Mouse (Mus musculus) liver, embryonic 14.5 days (tissue): ENCODE results near the gene Ikzf2. TPM values are rescaled to one million over a fixed set of nuclear protein-coding genes. Genes with fewer than 3 reads are reported as not detected.

Source experiments
- ATAC-seq: fragments of 200-750 bp; cut with Nextera tagmentation; 2 replicates; pipeline ENCODE4 v1.8.0; 2017; ENCODE audit warnings: moderate number of reproducible peaks, mild to moderate bottlenecking, moderate library complexity; ENCODE audit not compliant: insufficient read depth
- DNase-seq, 3 experiments: peaks; one replicate each; pipeline ENCODE4 v3.0.0-alpha.2; 2012 to 2013; ENCODE audit warnings: low read depth in 3 of 3, low spot score in 3 of 3
- H3K27ac ChIP-seq: fragments of 300-500 bp; sonication (generic); 2 replicates; pipeline ENCODE4 v1.5.1; 2014; ENCODE audit warnings: moderate library complexity, mild to moderate bottlenecking, control low read depth, inconsistent platforms
- H3K27me3 ChIP-seq: fragments of 300-500 bp; sonication (generic); 2 replicates; pipeline ENCODE4 v1.6.1; 2014; ENCODE audit warnings: mild to moderate bottlenecking, low read length, moderate library complexity; ENCODE audit not compliant: control insufficient read depth, insufficient read depth
- H3K36me3 ChIP-seq: fragments of 300-500 bp; sonication (generic); replicated peaks from 2 replicates; pipeline ENCODE4 v1.6.1; 2014; ENCODE audit warnings: low read depth; ENCODE audit not compliant: control insufficient read depth, insufficient read depth
- H3K4me1 ChIP-seq, 2 experiments: fragments of 200-500 bp in 1 of 2; fragments of 300-500 bp in 1 of 2; sonication (generic) in 1 of 2; replicated peaks; 2 replicates each; pipeline ENCODE4 v1.6.1; 2012 to 2014; ENCODE audit warnings: antibody characterized with exemption in 1 of 2, inconsistent platforms in 1 of 2, low read length in 1 of 2; ENCODE audit not compliant: control insufficient read depth in 2 of 2, insufficient read depth in 2 of 2
- H3K4me2 ChIP-seq: fragments of 300-500 bp; sonication (generic); 2 replicates; pipeline ENCODE4 v1.6.1; 2014; ENCODE audit warnings: low read depth, mild to moderate bottlenecking, control low read depth, moderate library complexity
- H3K4me3 ChIP-seq, 2 experiments: fragments of 200-500 bp in 1 of 2; fragments of 300-500 bp in 1 of 2; sonication (generic) in 1 of 2; 2 replicates each; pipeline ENCODE4 v1.5.1; 2012 to 2014; ENCODE audit warnings: low read depth in 2 of 2, low read length in 2 of 2, mild to moderate bottlenecking in 2 of 2, control low read depth in 1 of 2, inconsistent platforms in 1 of 2, moderate library complexity in 1 of 2; ENCODE audit not compliant: insufficient read depth in 1 of 2
- H3K9ac ChIP-seq: fragments of 300-500 bp; sonication (generic); replicated peaks from 2 replicates; pipeline ENCODE4 v1.6.1; 2014; ENCODE audit warnings: mild to moderate bottlenecking, control low read depth, moderate library complexity
- H3K9me3 ChIP-seq: fragments of 300-500 bp; sonication (generic); 2 replicates; pipeline ENCODE4 v1.6.1; 2016; ENCODE audit warnings: low read length, mixed read lengths; ENCODE audit not compliant: control insufficient read depth
- CTCF ChIP-seq: IDR thresholded peaks from 2 replicates; pipeline ENCODE4 v1.5.1; 2016; ENCODE audit warnings: antibody characterized with exemption, low read depth, control low read depth
- EP300 ChIP-seq: IDR thresholded peaks from 2 replicates; pipeline ENCODE4 v1.6.1; 2016; ENCODE audit warnings: antibody characterized with exemption, low read depth
- WGBS: fragments of 180-500 bp; shearing (Covaris S2); extraction: QIAGEN DNeasy Blood & Tissue Kit; methylation state at CpG from one replicate; pipeline ENCODE4 v1.1.7; 2014; ENCODE audit not compliant: insufficient replicate concordance; 5-methylcytosine and 5-hydroxymethylcytosine counted together
- polyA plus RNA-seq, 2 experiments: library from polyadenylated mRNA; depleted of rRNA in 1 of 2; stranded (reverse) in 1 of 2; unstranded in 1 of 2; fragments of >200 nt; fragmentation: Nextera tagmentation in 1 of 2; extraction: Ambion mirVana in 1 of 2; gene quantifications; 2 replicates each; pipeline versions ENCODE4 v1.2.1 to v1.2.3; 2012 to 2014

Ikzf2 gene
- polyA plus RNA-seq, 2 experiments: 0.19 to 0.30 TPM

GRCm38 (mm10) chr1:69513595-69514250 lies 173.3 kb downstream of the Ikzf2 start:
- DNase-seq: peak; percentile 33 to 51 (median 41)
- Histone ChIP-seq H3K27me3 (no peaks in the 10 kb centered on the region), H3K4me2 (peak overlapping the region; percentile 43), H3K4me3 (no peak overlapping the region), H3K9ac (no peak overlapping the region), H3K27ac (no peak overlapping the region; the same call in 1 of the 2 replicates), H3K9me3 (no peaks in the 10 kb centered on the region), H3K4me1 (peaks cover 38% of the 10 kb centered on the region in 2 experiments), H3K36me3 (no peaks in the 10 kb centered on the region)
- ATAC-seq: peak; percentile 76
- no peak for TF ChIP-seq CTCF
- TF ChIP-seq EP300: peak; percentile 65
- WGBS: 2% methylated on average over 5 of the region's 5 CpGs

- H3K27me3 ChIP-seq: no peaks in the 10 kb centered on the region
- H3K9ac ChIP-seq: no peak overlapping the region
- H3K36me3 ChIP-seq: no peaks in the 10 kb centered on the region
- no peak overlapping the region for H3K4me2 ChIP-seq
- 56% methylated on average over 3 of the region's 3 CpGs for WGBS
- H3K4me1 ChIP-seq: peaks cover 13 to 19% of the 10 kb centered on the region in 2 experiments
- no peak overlapping the region for H3K27ac ChIP-seq
- H3K4me3 ChIP-seq: no peak overlapping the region
- DNase-seq (no peak), ATAC-seq (no peak)
- H3K9me3 ChIP-seq: no peaks in the 10 kb centered on the region
- TF ChIP-seq EP300 (no peak), CTCF (no peak)
Measured at GRCm38 (mm10) chr1:69508275-69508674, 178.8 kb downstream of the Ikzf2 start.

GRCm38 (mm10) chr1:69507513-69507912 lies 179.5 kb downstream of the Ikzf2 start:
- DNase-seq (no peak), ATAC-seq (peak; percentile 51; the same call in 1 of the 2 replicates)
- no peak overlapping the region for H3K9ac ChIP-seq
- H3K4me2 ChIP-seq: no peak overlapping the region
- no peaks in the 10 kb centered on the region for H3K9me3 ChIP-seq
- H3K36me3 ChIP-seq: no peaks in the 10 kb centered on the region
- 17% methylated on average over 6 of the region's 6 CpGs for WGBS
- H3K27me3 ChIP-seq: no peaks in the 10 kb centered on the region
- H3K4me3 ChIP-seq: no peak overlapping the region
- peaks cover 9 to 13% of the 10 kb centered on the region in 2 experiments for H3K4me1 ChIP-seq
- TF ChIP-seq EP300 (peak; percentile 64), CTCF (no peak)
- no peak overlapping the region for H3K27ac ChIP-seq

GRCm38 (mm10) chr1:69506615-69507159 lies 180.4 kb downstream of the Ikzf2 start:
- no peaks in the 10 kb centered on the region for H3K36me3 ChIP-seq
- H3K9ac ChIP-seq: no peak overlapping the region
- DNase-seq (no peak), ATAC-seq (0 out of 2 replicates have a peak, but pooled peaks have one; percentile 23)
- TF ChIP-seq CTCF (no peak), EP300 (no peak)
- H3K4me2 ChIP-seq: no peak overlapping the region
- H3K4me1 ChIP-seq: peaks cover 9 to 13% of the 10 kb centered on the region in 2 experiments
- H3K9me3 ChIP-seq: no peaks in the 10 kb centered on the region
- WGBS: 71% methylated on average over 7 of the region's 7 CpGs
- no peaks in the 10 kb centered on the region for H3K27me3 ChIP-seq
- no peak overlapping the region for H3K27ac ChIP-seq
- no peak overlapping the region for H3K4me3 ChIP-seq

GRCm38 (mm10) chr1:69506011-69506410 lies 181.0 kb downstream of the Ikzf2 start:
- Histone ChIP-seq H3K9ac (no peak overlapping the region), H3K9me3 (no peaks in the 10 kb centered on the region), H3K36me3 (no peaks in the 10 kb centered on the region), H3K4me2 (no peak overlapping the region), H3K27ac (no peak overlapping the region), H3K4me3 (no peak overlapping the region), H3K4me1 (peaks cover 9 to 13% of the 10 kb centered on the region in 2 experiments), H3K27me3 (no peaks in the 10 kb centered on the region)
- ATAC-seq: no peak
- TF ChIP-seq EP300 (no peak), CTCF (no peak)
- WGBS: 90% methylated on average over 6 of the region's 6 CpGs
- DNase-seq: no peak
